Comparison of ENCODE assay signal across 9 mouse cellular contexts in genomic region chr2:142608778-142609177, GRCm38 (mm10).
DNase-seq lines count a peak whose midpoint lies in the region; ATAC-seq and TF ChIP-seq lines count a peak whose summit lies in the region.
"Had no signal": no experiment of that assay in that cellular context is flagged by ENCODE, and none has a peak within 500 bp of the region (broad histone marks: within the 10 kb centered on the region; RNA-seq: fewer than 3 reads in every experiment).

No protein-coding gene starts in this region.

- intact Hi-C loops in heart, postnatal 25 days (cut with DNase I): no loop called here

- ATAC-seq in neural tube, embryonic 15.5 days (ENCODE audit: low FRiP score): peak; percentile 45; the same call in 1 of the 2 replicates

- no peak overlapping the region for H3K4me2 ChIP-seq in neural tube, embryonic 15.5 days

- WGBS in neural tube, embryonic 15.5 days: 68% methylated on average over 17 of the region's 17 CpGs
- WGBS in thymus, adult 2 months: 91% methylated on average over 17 of the region's 17 CpGs

- no peak for TF ChIP-seq POLR2A in thymus, adult 2 months (IDR thresholded peaks at IDR 0.05; ENCODE audit: control insufficient read depth, extremely low read depth, insufficient read depth, low read length, poor library complexity)

- no peaks in the 10 kb centered on the region for H3K9me3 ChIP-seq in neural tube, embryonic 15.5 days (replicated peaks)

- H3K4me1 ChIP-seq in neural tube, embryonic 15.5 days: peaks cover 6% of the 10 kb centered on the region; the same call in 1 of the 2 replicates
- no peaks in the 10 kb centered on the region for H3K4me1 ChIP-seq in thymus, adult 2 months (replicated peaks; ENCODE audit: control insufficient read depth, insufficient read depth, low read length)

- H3K36me3 ChIP-seq in neural tube, embryonic 15.5 days: no peaks in the 10 kb centered on the region
- H3K36me3 ChIP-seq in thymus, adult 2 months (ENCODE audit: control insufficient read depth, insufficient read depth, low read length): no peaks in the 10 kb centered on the region

- no peak for TF ChIP-seq CTCF in layer of hippocampus, adult 2 months (conservative IDR thresholded peaks at IDR 0.05)
- TF ChIP-seq CTCF in thymus, adult 2 months (IDR thresholded peaks at IDR 0.05; ENCODE audit: borderline replicate concordance, control insufficient read depth, extremely low read depth, insufficient read depth, low read length, poor library complexity): no peak

- no peak overlapping the region for H3K9ac ChIP-seq in neural tube, embryonic 15.5 days (replicated peaks)

- H3K27me3 ChIP-seq in neural tube, embryonic 15.5 days (replicated peaks): no peaks in the 10 kb centered on the region
- no peaks in the 10 kb centered on the region for H3K27me3 ChIP-seq in thymus, adult 2 months (ENCODE audit: control insufficient read depth, insufficient read depth, low read length)

- peak; percentile 25 for DNase-seq in right cerebral cortex, postnatal 4 days
- DNase-seq in right cerebral cortex, postnatal 25 days: no peak
- peak; percentile 23 for DNase-seq in embryo, embryonic 10 days (ENCODE audit: low spot score)
- peak; percentile 49 to 55 for DNase-seq in layer of hippocampus, adult 2 months (ENCODE audit: low spot score in 2 of 2)
- no peak for DNase-seq in adrenal gland, postnatal 4 days (ENCODE audit: low spot score in 2 of 2)
- DNase-seq in thymus, adult 2 months: no peak
- DNase-seq in heart, postnatal 25 days (ENCODE audit: low spot score): no peak

- H3K27ac ChIP-seq in layer of hippocampus, adult 2 months: no peak overlapping the region
- no peak overlapping the region for H3K27ac ChIP-seq in neural tube, embryonic 15.5 days (replicated peaks)
- no peak overlapping the region for H3K27ac ChIP-seq in thymus, adult 2 months (ENCODE audit: control insufficient read depth, insufficient read depth, low read length)
- H3K27ac ChIP-seq: macrophage had no signal

- no peak overlapping the region for H3K4me3 ChIP-seq in layer of hippocampus, adult 2 months
- no peak overlapping the region for H3K4me3 ChIP-seq in neural tube, embryonic 15.5 days (replicated peaks)
- H3K4me3 ChIP-seq in thymus, adult 2 months (ENCODE audit: control insufficient read depth, insufficient read depth, low read length): no peak overlapping the region

Comparison
In these comparisons a context has a peak if more than half of its experiments do, and no peak if none do; other contexts are left out.
1. DNase-seq: peak in right cerebral cortex, postnatal 4 days (single experiment), embryo, embryonic 10 days (single experiment) and layer of hippocampus, adult 2 months (2 of 2); none in right cerebral cortex, postnatal 25 days (single experiment), adrenal gland, postnatal 4 days (0 of 2), thymus, adult 2 months (single experiment) and heart, postnatal 25 days (single experiment).